Mouse (Mus musculus): ENCODE measurements around the gene Ubqln1. TPM values are rescaled to one million over a fixed set of nuclear protein-coding genes. Genes with fewer than 3 reads are reported as not detected.

Gene Ubqln1
- polyA plus RNA-seq, 1 experiment = 161 TPM

GRCm38 (mm10) chr13:58186281-58186680 lies 29.2 kb downstream of the Ubqln1 start:
- TF ChIP-seq CTCF (IDR thresholded peaks at IDR 0.05; ENCODE audit: borderline replicate concordance, control insufficient read depth, extremely low read depth, insufficient read depth, low read length, poor library complexity) (no peak), POLR2A (IDR thresholded peaks at IDR 0.05; ENCODE audit: control insufficient read depth, extremely low read depth, insufficient read depth, low read length, poor library complexity) (no peak)
- no peak overlapping the region for H3K4me3 ChIP-seq (ENCODE audit: control insufficient read depth, insufficient read depth, low read length)
- no peak for DNase-seq
- H3K36me3 ChIP-seq (ENCODE audit: control insufficient read depth, insufficient read depth, low read length) = peaks cover 51% of the 10 kb centered on the region
- H3K4me1 ChIP-seq (replicated peaks; ENCODE audit: control insufficient read depth, insufficient read depth, low read length) = no peaks in the 10 kb centered on the region
- no peaks in the 10 kb centered on the region for H3K27me3 ChIP-seq (ENCODE audit: control insufficient read depth, insufficient read depth, low read length)
- 96% methylated on average over 8 of the region's 8 CpGs for WGBS
- H3K27ac ChIP-seq (ENCODE audit: control insufficient read depth, insufficient read depth, low read length) = no peak overlapping the region

GRCm38 (mm10) chr13:58184111-58184510 lies 31.3 kb downstream of the Ubqln1 start:
- no peak for DNase-seq
- H3K27me3 ChIP-seq (ENCODE audit: control insufficient read depth, insufficient read depth, low read length) = no peaks in the 10 kb centered on the region
- H3K4me3 ChIP-seq (ENCODE audit: control insufficient read depth, insufficient read depth, low read length) = no peak overlapping the region
- 94% methylated on average over 3 of the region's 3 CpGs for WGBS
- no peaks in the 10 kb centered on the region for H3K4me1 ChIP-seq (replicated peaks; ENCODE audit: control insufficient read depth, insufficient read depth, low read length)
- H3K27ac ChIP-seq (ENCODE audit: control insufficient read depth, insufficient read depth, low read length) = no peak overlapping the region
- H3K36me3 ChIP-seq (ENCODE audit: control insufficient read depth, insufficient read depth, low read length) = peaks cover 43% of the 10 kb centered on the region
- TF ChIP-seq POLR2A (IDR thresholded peaks at IDR 0.05; ENCODE audit: control insufficient read depth, extremely low read depth, insufficient read depth, low read length, poor library complexity) (no peak), CTCF (IDR thresholded peaks at IDR 0.05; ENCODE audit: borderline replicate concordance, control insufficient read depth, extremely low read depth, insufficient read depth, low read length, poor library complexity) (no peak)

DNA sequence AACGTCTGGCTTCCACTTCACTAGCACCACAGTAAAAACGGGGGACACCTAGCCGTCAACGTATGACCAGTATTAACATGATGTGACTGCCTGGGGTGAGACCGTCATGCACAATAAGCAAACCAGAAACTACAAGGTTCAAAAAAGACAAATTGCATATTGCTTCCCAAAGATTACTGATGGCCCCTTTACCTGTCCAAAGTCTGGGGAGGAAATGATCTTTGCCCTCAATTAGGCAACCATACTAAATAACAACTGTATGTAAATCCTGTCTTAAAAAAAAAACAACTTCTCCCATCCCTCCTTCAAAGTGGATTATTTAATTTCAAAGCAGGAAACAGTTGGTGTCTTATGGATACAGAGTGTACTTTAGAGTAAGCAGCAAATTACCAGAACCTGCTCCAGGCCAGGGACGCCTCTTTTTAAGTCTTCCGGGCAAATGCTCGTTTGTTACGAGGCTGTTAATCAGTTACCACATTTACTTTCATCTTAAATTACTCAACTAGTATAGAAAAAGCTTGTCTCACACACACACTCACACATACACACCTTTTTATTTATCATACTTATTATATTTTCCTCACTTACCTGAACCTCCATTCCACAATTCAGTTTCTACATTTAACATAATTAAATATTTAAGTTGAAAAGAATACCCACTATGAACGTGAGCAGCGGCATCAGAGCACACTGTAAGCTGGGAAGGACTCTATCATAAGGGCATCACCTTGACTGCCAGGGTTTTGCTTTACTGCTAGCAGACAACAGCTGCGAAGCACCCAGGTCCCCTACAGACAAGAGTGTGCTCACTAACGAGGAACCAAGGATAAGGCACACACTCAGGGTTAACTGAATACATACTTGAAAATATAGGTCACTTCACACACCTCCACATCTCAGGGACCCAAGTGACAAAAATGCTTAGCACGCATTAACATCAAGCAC lies 33.6 kb downstream of the Ubqln1 start:
- Histone ChIP-seq H3K27me3 (ENCODE audit: control insufficient read depth, insufficient read depth, low read length) (no peaks in the 10 kb centered on the region), H3K4me1 (replicated peaks; ENCODE audit: control insufficient read depth, insufficient read depth, low read length) (no peaks in the 10 kb centered on the region), H3K36me3 (ENCODE audit: control insufficient read depth, insufficient read depth, low read length) (peaks cover 52% of the 10 kb centered on the region), H3K27ac (ENCODE audit: control insufficient read depth, insufficient read depth, low read length) (no peak overlapping the region), H3K4me3 (ENCODE audit: control insufficient read depth, insufficient read depth, low read length) (no peak overlapping the region)
- DNase-seq = no peak
- WGBS = 95% methylated on average over 14 of the region's 14 CpGs
- TF ChIP-seq POLR2A (IDR thresholded peaks at IDR 0.05; ENCODE audit: control insufficient read depth, extremely low read depth, insufficient read depth, low read length, poor library complexity) (no peak), CTCF (IDR thresholded peaks at IDR 0.05; ENCODE audit: borderline replicate concordance, control insufficient read depth, extremely low read depth, insufficient read depth, low read length, poor library complexity) (no peak)

GRCm38 (mm10) chr13:58177511-58178208 lies 37.8 kb downstream of the Ubqln1 start:
- H3K27ac ChIP-seq (ENCODE audit: control insufficient read depth, insufficient read depth, low read length) = no peak overlapping the region
- WGBS = 97% methylated on average over 9 of the region's 9 CpGs
- no peaks in the 10 kb centered on the region for H3K27me3 ChIP-seq (ENCODE audit: control insufficient read depth, insufficient read depth, low read length)

GRCm38 (mm10) chr13:58176105-58176504 lies 39.3 kb downstream of the Ubqln1 start:
- H3K4me3 ChIP-seq (ENCODE audit: control insufficient read depth, insufficient read depth, low read length) = no peak overlapping the region
- no peaks in the 10 kb centered on the region for H3K4me1 ChIP-seq (replicated peaks; ENCODE audit: control insufficient read depth, insufficient read depth, low read length)
- 92% methylated on average over 3 of the region's 3 CpGs for WGBS
- peaks cover 40% of the 10 kb centered on the region for H3K36me3 ChIP-seq (ENCODE audit: control insufficient read depth, insufficient read depth, low read length)
- no peak for TF ChIP-seq POLR2A (IDR thresholded peaks at IDR 0.05; ENCODE audit: control insufficient read depth, extremely low read depth, insufficient read depth, low read length, poor library complexity)
- TF ChIP-seq CTCF (IDR thresholded peaks at IDR 0.05; ENCODE audit: borderline replicate concordance, control insufficient read depth, extremely low read depth, insufficient read depth, low read length, poor library complexity) = no peak
- H3K27me3 ChIP-seq (ENCODE audit: control insufficient read depth, insufficient read depth, low read length) = no peaks in the 10 kb centered on the region
- no peak overlapping the region for H3K27ac ChIP-seq (ENCODE audit: control insufficient read depth, insufficient read depth, low read length)
- DNase-seq = no peak

More at GRCm38 (mm10) chr13:58177511-58178208, 37.8 kb downstream of the Ubqln1 start:
- Histone ChIP-seq H3K4me3 (ENCODE audit: control insufficient read depth, insufficient read depth, low read length) (no peak overlapping the region), H3K4me1 (replicated peaks; ENCODE audit: control insufficient read depth, insufficient read depth, low read length) (no peaks in the 10 kb centered on the region), H3K36me3 (ENCODE audit: control insufficient read depth, insufficient read depth, low read length) (peaks cover 48% of the 10 kb centered on the region)
- TF ChIP-seq POLR2A (IDR thresholded peaks at IDR 0.05; ENCODE audit: control insufficient read depth, extremely low read depth, insufficient read depth, low read length, poor library complexity) (no peak), CTCF (IDR thresholded peaks at IDR 0.05; ENCODE audit: borderline replicate concordance, control insufficient read depth, extremely low read depth, insufficient read depth, low read length, poor library complexity) (no peak)
- peak; percentile 100 for DNase-seq

- H3K4me1 ChIP-seq (replicated peaks; ENCODE audit: control insufficient read depth, insufficient read depth, low read length) = no peaks in the 10 kb centered on the region
- peaks cover 9% of the 10 kb centered on the region for H3K36me3 ChIP-seq (ENCODE audit: control insufficient read depth, insufficient read depth, low read length)
- no peaks in the 10 kb centered on the region for H3K27me3 ChIP-seq (ENCODE audit: control insufficient read depth, insufficient read depth, low read length)
- H3K27ac ChIP-seq (ENCODE audit: control insufficient read depth, insufficient read depth, low read length) = no peak overlapping the region
- TF ChIP-seq POLR2A (IDR thresholded peaks at IDR 0.05; ENCODE audit: control insufficient read depth, extremely low read depth, insufficient read depth, low read length, poor library complexity) (no peak), CTCF (IDR thresholded peaks at IDR 0.05; ENCODE audit: borderline replicate concordance, control insufficient read depth, extremely low read depth, insufficient read depth, low read length, poor library complexity) (no peak)
- no peak for DNase-seq
- no peak overlapping the region for H3K4me3 ChIP-seq (ENCODE audit: control insufficient read depth, insufficient read depth, low read length)
Measured at GRCm38 (mm10) chr13:58168119-58168518, 47.3 kb downstream of the Ubqln1 start.
